Mouse (Mus musculus): Measurements from ENCODE around the gene Elavl3. TPM values are rescaled to one million over a fixed set of nuclear protein-coding genes. Genes with fewer than 3 reads are reported as not detected.

The Elavl3 gene
- total RNA-seq, 2 experiments from 2014 or later, result not detected

- no peak for ATAC-seq (replicated peaks; ENCODE audit: low FRiP score, poor library complexity, severe bottlenecking)
These were observed 12.5 kb upstream of the Elavl3 start for GRCm38 (mm10) chr9:22064341-22064740.

DNA sequence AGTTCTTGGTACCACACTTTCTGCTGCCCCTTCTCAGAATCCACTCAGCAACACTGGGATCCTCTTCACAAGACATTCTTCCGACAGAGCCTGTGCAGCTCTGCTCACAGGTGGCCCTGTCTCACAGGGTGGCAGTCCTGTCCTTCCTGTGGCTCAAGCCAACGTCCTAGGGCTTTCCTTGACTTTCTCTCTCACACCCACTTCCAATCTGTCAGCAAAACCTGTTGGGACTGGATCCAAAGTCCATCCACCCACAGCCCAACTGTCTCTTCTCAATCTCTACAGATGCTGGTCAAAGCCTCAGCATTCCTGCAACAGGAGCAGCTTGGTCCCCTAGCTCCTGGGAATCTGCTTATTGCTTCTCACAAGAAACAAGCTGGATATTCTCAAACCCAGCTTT, 9.5 kb upstream of the Elavl3 start:
- ATAC-seq (replicated peaks; ENCODE audit: low FRiP score, poor library complexity, severe bottlenecking), result no peak

DNA sequence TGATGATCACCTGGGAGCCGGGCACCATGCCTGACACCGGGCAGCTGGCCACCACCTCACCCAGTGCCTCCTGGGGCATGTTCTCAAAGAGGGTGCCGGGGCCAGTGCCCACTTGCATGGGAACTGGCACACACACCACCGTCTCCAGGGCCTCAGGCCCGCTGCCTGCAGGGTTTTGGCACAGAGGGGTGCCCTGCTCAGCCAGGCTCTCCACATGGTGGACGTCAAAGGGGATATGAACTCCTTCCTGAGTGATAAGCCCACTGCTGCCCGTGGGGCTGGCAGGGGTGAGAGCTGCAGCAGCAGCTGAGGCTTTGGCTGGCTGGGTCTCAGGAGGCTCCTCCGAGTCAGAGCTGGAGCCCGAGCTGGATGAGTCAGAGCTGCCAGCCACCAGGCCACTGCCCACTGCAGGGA, 6.2 kb upstream of the Elavl3 start:
- no peak for ATAC-seq (replicated peaks; ENCODE audit: low FRiP score, poor library complexity, severe bottlenecking)

GRCm38 (mm10) chr9:22057031-22057517, 5.3 kb upstream of the Elavl3 start:
- no peak for ATAC-seq (replicated peaks; ENCODE audit: low FRiP score, poor library complexity, severe bottlenecking)

DNA sequence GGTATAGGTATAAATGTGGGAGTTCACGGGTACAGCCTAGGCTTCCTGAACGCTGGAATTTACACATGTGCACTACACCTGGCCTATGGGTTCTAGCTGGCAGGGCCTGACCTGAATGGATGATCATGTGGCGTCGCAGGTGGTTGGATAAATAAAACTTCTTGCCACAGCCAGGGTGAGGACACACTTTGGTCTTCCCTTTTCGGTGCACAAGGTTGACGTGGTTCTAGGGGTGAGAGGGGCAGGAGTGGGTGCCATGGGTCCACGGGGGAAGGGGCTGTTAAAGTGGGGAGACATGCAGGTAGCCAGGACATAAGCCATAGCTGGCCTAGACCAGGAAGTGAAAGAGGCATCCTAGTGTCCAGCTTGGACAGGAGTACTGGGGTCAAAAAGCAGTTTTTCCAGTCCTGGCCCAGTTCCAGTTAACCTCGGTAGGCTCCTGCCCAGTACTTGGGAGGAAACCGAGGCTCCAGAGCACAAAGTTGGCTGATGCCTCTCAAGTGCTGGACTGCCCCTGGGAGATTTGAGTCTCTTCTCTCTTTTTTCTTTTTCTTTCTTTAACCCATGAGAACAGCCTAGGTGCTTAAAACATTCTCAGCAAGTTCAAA, 4.6 kb upstream of the Elavl3 start:
- ATAC-seq (replicated peaks; ENCODE audit: low FRiP score, poor library complexity, severe bottlenecking), result no peak

- no peak for ATAC-seq (replicated peaks; ENCODE audit: low FRiP score, poor library complexity, severe bottlenecking)
These were observed 3.9 kb upstream of the Elavl3 start for GRCm38 (mm10) chr9:22055713-22056112.

DNA sequence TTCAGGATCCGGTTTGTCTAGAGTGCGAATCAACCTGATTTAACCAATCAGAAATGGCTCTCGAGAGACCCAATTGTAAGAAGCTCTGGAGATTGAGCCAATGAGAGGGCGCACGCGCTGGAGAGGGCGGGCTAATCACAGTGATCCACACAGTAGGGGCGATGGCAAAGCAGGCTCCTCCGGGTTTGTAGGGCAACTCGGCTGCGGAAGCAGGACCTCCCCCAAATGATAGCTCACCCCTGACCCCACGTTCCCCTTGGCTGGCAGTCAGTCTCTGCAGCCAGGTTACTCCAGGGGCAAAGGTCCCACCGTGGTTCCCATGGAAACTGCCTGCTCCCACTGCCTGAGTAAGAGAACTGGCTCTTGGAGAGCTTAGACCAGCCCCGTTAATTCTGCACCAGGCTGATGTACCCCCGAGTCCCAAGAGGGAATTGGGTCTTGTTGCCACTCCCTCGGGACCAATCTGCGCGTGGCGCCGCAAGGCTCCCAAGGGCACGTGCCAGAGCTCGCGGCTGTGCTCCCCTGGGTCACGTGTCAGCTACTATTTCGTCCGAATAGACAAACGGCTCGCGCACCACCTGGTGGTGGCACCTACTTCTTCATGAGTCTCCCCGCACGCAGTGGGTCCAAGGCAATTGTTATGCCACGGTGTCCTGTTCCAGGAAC, 2.7 kb upstream of the Elavl3 start:
- peak; percentile 39; the same call in 1 of the 2 replicates for ATAC-seq (replicated peaks; ENCODE audit: low FRiP score, poor library complexity, severe bottlenecking)

DNA sequence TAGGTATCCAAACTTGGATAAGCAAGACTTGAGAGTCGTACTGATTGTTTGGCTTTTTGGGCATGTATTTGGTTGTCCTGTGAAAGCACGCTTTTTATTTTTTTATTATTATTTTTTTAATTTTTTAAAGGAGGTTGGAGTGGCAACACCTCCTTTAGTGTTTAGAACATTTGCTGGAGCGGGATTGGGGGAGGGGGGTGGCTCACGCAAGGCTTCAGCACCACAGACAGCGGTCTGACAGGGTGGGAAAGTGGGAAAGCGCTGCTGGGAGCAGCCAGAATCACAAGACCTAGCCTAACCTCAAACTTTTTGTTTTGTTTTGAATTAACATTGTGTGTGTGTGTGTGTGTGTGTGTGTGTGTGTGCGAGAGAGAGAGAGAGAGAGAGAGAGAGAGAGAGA, 1.8 kb upstream of the Elavl3 start:
- ATAC-seq (replicated peaks; ENCODE audit: low FRiP score, poor library complexity, severe bottlenecking), result no peak

- ATAC-seq (replicated peaks; ENCODE audit: low FRiP score, poor library complexity, severe bottlenecking), result no peak
These were observed 464 bp downstream of the Elavl3 start for GRCm38 (mm10) chr9:22051161-22051957.

DNA sequence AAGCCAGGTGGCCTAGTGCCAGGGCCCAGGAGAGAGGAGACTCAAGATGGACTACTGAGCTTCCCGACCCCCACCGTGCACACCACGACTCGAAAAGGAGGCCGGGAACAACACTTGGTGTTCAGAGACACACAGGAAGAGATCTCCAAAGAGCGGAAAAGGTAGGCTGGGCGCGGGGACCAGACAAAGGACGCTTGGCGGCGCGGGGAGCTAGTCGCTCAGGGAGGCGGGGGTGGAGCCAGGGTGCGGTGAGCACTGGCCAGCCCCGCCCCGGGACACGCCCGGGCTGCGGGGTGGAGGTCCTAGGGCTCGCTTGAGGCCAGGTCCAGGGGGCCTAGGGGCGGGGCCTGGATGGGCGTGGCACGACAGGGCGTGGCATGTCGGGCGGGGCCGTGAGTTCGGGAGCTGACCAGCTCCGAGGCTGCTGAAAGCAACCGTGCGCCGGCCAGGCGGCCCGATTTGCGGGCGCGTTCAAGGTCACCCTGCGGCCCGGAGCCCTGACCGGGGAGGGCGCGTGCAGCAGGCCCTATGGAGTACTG, 1.4 kb downstream of the Elavl3 start:
- peak; percentile 60 for ATAC-seq (replicated peaks; ENCODE audit: low FRiP score, poor library complexity, severe bottlenecking)

DNA sequence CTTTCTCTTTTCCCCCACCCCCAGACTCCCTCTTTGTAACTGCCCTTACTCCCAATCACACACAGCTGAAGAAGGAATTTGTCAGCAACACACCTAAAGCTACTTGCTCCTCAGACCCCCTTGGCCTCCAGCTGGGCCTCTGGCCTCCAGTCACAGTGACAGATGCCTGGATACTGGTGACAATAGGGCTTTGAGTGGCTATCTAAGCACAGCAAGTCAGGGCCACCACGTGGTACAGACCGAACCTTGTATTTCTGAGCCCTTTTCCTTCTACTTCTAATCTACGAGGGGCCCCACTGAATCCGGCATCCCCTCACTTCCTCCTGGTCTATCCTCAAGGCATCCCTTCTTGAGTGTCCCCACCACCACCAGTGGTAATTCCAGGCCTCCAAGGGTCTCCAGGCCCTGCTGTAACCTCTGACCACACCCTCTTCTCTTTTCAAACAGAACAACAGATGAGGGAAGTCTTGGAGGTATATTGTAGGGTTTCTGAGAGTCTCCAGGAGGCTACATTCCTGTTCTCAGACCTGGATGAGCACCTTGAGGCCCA, 2.0 kb downstream of the Elavl3 start:
- ATAC-seq (replicated peaks; ENCODE audit: low FRiP score, poor library complexity, severe bottlenecking), result 0 out of 2 replicates have a peak, but pooled peaks have one; percentile 4

DNA sequence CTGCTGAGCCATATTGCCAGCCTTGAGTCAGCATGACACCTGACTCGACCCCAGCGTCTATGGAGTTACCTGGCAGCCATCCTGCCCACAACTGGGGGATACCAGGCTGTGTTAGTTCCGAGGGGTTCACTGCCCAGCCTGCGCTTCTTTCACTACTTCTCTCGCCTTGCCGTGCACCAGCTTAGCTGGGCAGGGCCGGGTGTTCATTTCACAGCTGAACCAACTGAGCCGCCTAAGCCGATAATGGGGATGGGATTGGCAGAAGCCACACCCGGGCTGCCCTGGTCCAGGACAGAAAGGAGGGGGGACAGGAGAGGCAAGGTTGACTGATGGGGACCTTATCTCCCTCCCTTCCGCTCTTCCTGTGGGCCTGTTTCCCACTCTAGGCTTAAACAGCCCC, 2.5 kb downstream of the Elavl3 start:
- ATAC-seq (replicated peaks; ENCODE audit: low FRiP score, poor library complexity, severe bottlenecking), result no peak

- ATAC-seq (replicated peaks; ENCODE audit: low FRiP score, poor library complexity, severe bottlenecking), result no peak
These were observed 4.5 kb downstream of the Elavl3 start for GRCm38 (mm10) chr9:22047329-22047728.

DNA sequence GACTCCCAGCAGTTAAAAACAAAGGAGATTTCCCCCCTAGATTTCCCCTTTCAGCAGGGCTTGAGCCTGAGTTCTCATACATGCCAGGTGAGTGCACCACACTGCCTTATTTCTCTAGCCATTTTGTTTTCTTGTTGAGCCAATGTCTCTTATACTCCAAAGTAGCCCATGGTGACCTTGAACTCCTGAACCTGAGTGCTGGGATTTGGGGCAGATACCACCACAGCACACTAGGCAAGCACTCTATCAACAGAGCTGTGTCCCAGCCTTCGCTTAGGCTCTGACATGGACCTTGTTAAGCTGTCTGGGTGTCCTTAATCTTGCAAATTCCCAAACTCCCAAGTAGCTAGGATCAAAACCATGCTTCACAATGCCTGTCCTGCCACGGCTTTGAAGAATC, 10.0 kb downstream of the Elavl3 start:
- ATAC-seq (replicated peaks; ENCODE audit: low FRiP score, poor library complexity, severe bottlenecking), result no peak

DNA sequence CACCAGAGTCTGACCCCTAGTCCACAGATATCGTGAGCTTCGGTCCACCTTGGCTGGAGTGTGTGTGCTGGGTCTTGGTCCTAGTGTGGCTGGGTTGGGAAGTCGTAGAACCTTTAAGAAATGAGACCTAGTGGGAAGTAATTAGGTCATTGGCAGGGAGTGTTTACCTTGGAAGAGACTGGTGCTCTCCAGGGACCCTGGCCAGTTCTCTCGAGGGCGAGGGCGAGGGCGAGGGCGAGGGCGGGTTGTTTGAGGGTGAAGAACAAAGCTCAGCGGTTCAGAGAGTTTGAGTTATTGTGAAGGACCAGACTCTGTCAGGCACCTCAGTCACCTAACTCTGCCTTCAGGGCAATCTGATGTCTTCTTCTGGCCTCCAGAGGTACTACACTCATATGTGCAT, 14.0 kb downstream of the Elavl3 start:
- no peak for ATAC-seq (replicated peaks; ENCODE audit: low FRiP score, poor library complexity, severe bottlenecking)

- ATAC-seq (replicated peaks; ENCODE audit: low FRiP score, poor library complexity, severe bottlenecking), result no peak
These were observed 16.4 kb downstream of the Elavl3 start for GRCm38 (mm10) chr9:22035300-22036044.

DNA sequence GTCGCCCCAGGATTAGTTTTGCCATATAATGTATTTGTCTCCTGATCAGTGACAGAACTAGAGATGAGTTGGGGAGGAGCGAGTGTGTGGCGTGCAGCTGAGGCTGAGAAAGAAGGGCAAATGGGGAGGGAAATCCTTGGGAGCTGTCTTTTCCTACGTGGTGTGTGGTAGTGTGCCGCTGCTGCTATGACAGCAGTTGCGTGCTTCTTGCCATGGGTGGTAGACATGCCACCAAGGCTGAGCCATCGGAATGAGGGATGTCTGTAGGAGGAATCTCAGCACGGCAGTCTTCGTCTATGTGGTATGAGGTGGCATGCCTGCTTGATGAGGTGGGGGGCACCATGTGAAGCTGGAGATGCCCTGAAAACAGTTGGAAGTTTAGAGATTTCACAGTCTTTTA, 21.4 kb downstream of the Elavl3 start:
- ATAC-seq (replicated peaks; ENCODE audit: low FRiP score, poor library complexity, severe bottlenecking), result no peak

GRCm38 (mm10) chr9:22028467-22028866, 23.4 kb downstream of the Elavl3 start:
- ATAC-seq (replicated peaks; ENCODE audit: low FRiP score, poor library complexity, severe bottlenecking), result no peak

DNA sequence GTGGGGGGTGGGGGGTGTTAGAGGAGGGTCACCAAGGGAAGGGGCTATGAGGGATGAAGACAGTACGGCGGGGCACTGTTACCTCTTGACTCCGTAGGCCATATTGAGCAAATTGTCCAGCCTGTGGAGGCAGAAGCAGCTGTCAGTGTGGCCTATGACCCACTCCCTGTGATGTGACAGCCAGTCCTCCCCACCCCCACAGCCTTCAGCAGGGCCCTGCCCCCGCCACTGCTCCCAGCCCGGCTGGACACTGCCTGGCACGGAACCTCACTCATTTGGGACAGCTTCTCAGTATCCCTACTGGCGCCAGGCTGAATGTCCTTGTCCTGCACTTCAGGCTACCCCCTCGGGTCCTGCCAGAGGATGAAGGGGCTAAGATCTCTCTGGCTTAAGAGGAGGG, 27.2 kb downstream of the Elavl3 start:
- no peak for ATAC-seq (replicated peaks; ENCODE audit: low FRiP score, poor library complexity, severe bottlenecking)
